Mouse (Mus musculus) heart, postnatal 0 days (tissue): ENCODE measurements around the gene Tagln.

Experiments
- CTCF ChIP-seq: IDR thresholded peaks from 2 replicates; pipeline ENCODE4 v1.5.1; 2016; ENCODE audit warnings: antibody characterized with exemption, control low read depth, low read depth
- EP300 ChIP-seq: IDR thresholded peaks from 2 replicates; pipeline ENCODE4 v1.6.1; 2016; ENCODE audit warnings: antibody characterized with exemption, low read depth

DNA sequence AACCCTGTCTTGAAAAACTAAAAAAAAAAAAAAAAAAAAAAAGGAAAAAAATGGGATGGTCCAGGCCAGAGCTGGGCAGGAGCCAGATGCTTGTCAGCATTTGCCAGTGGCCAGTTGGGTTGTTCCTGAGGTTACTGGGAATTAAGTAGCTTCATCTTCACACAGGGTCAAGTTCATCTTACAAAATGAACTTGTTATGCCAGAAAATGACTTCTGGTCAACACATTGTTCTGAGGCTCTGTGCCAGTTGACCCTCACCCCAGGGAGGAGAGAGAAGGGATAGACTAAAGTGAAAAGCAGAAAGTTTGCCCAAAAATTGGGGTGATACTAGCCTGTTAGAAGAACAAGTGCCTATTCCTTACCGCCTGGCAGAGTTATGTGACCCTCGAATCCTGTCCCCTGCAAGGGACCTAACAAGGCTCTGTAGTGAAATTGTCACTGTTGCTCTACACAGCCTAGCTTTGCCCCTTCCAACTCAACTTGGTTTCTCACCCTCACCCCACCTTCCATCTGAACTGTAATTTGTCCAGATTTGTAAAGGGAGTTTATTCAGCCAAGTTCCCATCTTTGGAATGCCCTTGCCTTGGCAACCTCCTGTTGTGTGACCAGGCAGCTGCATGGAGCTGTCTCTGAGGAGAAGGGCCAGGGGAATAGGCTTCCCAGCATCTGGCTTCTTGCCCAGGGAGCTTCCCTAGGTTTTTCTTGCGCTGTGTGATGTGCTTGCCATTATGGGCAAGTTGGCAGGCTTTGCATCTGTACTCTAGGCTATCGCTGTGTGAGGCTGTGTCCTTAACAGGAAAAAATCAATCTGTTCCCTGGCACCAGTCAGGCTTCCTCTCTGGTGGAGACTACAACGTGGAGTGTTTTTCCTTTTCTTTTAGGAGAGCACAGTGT, 18.6 kb downstream of the Tagln start:
- no peak for TF ChIP-seq CTCF
- no peak for TF ChIP-seq EP300
